Mouse (Mus musculus) heart, embryonic 14.5 days (tissue): ENCODE results near the gene Ptx4. TPM values are rescaled to one million over a fixed set of nuclear protein-coding genes. Genes with fewer than 3 reads are reported as not detected.

Source experiments
- ATAC-seq: fragments of 200-750 bp; cut with Nextera tagmentation; 2 replicates; pipeline ENCODE4 v1.8.0; 2017; ENCODE audit warnings: low read depth, moderate TSS enrichment; ENCODE audit not compliant: insufficient number of reproducible peaks, insufficient read depth, low FRiP score
- H3K27ac ChIP-seq, 2 experiments: fragments of 200-500 bp in 1 of 2; fragments of 300-500 bp in 1 of 2; sonication (generic) in 1 of 2; replicated peaks in 1 of 2; 2 replicates each; pipeline ENCODE4 v1.5.1; 2012 to 2014; ENCODE audit warnings: low read depth in 2 of 2, low read length in 2 of 2, control low read depth in 1 of 2, mild to moderate bottlenecking in 1 of 2, mixed read lengths in 1 of 2; ENCODE audit not compliant: control insufficient read depth in 1 of 2, insufficient read depth in 1 of 2
- H3K27me3 ChIP-seq: fragments of 300-500 bp; sonication (generic); 2 replicates; pipeline ENCODE4 v1.6.1; 2014; ENCODE audit warnings: mild to moderate bottlenecking, low read length, control low read depth; ENCODE audit not compliant: control insufficient read depth, insufficient read depth
- H3K36me3 ChIP-seq: fragments of 300-500 bp; sonication (generic); 2 replicates; pipeline ENCODE4 v1.6.1; 2014; ENCODE audit warnings: mild to moderate bottlenecking, control low read depth, low read length, mixed read lengths; ENCODE audit not compliant: control insufficient read depth, insufficient read depth
- H3K4me1 ChIP-seq, 2 experiments: fragments of 200-500 bp in 1 of 2; fragments of 300-500 bp in 1 of 2; sonication (generic) in 1 of 2; 2 replicates each; pipeline ENCODE4 v1.6.1; 2012 to 2014; ENCODE audit warnings: low read length in 2 of 2, control low read depth in 1 of 2, mixed read lengths in 1 of 2; ENCODE audit not compliant: control insufficient read depth in 2 of 2, insufficient read depth in 2 of 2
- H3K4me2 ChIP-seq: fragments of 300-500 bp; sonication (generic); 2 replicates; pipeline ENCODE4 v1.6.1; 2014; ENCODE audit warnings: mild to moderate bottlenecking, low read length
- H3K4me3 ChIP-seq, 2 experiments: fragments of 200-500 bp in 1 of 2; fragments of 300-500 bp in 1 of 2; sonication (generic) in 1 of 2; 2 replicates each; pipeline ENCODE4 v1.5.1; 2012 to 2014; ENCODE audit warnings: low read length in 2 of 2, mild to moderate bottlenecking in 2 of 2, control low read depth in 1 of 2, low read depth in 1 of 2, moderate library complexity in 1 of 2; ENCODE audit not compliant: control insufficient read depth in 1 of 2, insufficient read depth in 1 of 2
- H3K9ac ChIP-seq: fragments of 300-500 bp; sonication (generic); 2 replicates; pipeline ENCODE4 v1.6.1; 2014; ENCODE audit warnings: mild to moderate bottlenecking, low read length
- H3K9me3 ChIP-seq: fragments of 300-500 bp; sonication (generic); 2 replicates; pipeline ENCODE4 v1.6.1; 2016; ENCODE audit warnings: low read length, control low read depth; ENCODE audit not compliant: control insufficient read depth
- WGBS: fragments of 180-500 bp; shearing (Covaris S2); extraction: QIAGEN DNeasy Blood & Tissue Kit; methylation state at CpG from one replicate; pipeline ENCODE4 v1.1.7; 2014; 5-methylcytosine and 5-hydroxymethylcytosine counted together
- polyA plus RNA-seq: library from polyadenylated mRNA; unstranded; fragments of >200 nt; fragmentation: Nextera tagmentation; extraction: Ambion mirVana; gene quantifications from 2 replicates; pipeline ENCODE4 v1.2.1, GENCODE M21; 2014

The Ptx4 gene
- polyA plus RNA-seq, 1 experiment from 2014 or later, result 0.14 TPM

- H3K27me3 ChIP-seq, result no peaks in the 10 kb centered on the region
- H3K9me3 ChIP-seq, result no peaks in the 10 kb centered on the region
- peaks cover 33 to 40% of the 10 kb centered on the region in 2 experiments for H3K4me1 ChIP-seq
- WGBS, result 3% methylated on average over 7 of the region's 7 CpGs
- peak; percentile 75 for ATAC-seq
- 0 out of 2 replicates have a peak, but pooled peaks cover 6% of the 10 kb centered on the region for H3K36me3 ChIP-seq
- no peak within 1 kb of the TSS; the same call in 1 of the 2 replicates for H3K9ac ChIP-seq
- peak within 1 kb of the TSS; percentile 60; the same call in 1 of the 2 replicates for H3K4me2 ChIP-seq
- H3K27ac ChIP-seq, result peak within 1 kb of the TSS; percentile 78 to 81
- H3K4me3 ChIP-seq, result no peak within 1 kb of the TSS
These were observed 37.1 kb upstream of the Ptx4 start, which contains the start of gene Tmem204 for GRCm38 (mm10) chr17:25083444-25083931. Tmem204 (minus strand) TSS chr17:25083591.

GRCm38 (mm10) chr17:25084835-25085385 lies 35.6 kb upstream of the Ptx4 start:
- Histone ChIP-seq H3K27me3 (no peaks in the 10 kb centered on the region), H3K4me1 (peaks cover 35 to 38% of the 10 kb centered on the region in 2 experiments), H3K36me3 (0 out of 2 replicates have a peak, but pooled peaks cover 8% of the 10 kb centered on the region), H3K27ac (peak overlapping the region in 1 of 2 experiments; percentile 81; a peak in 1 of 4 replicates), H3K9me3 (no peaks in the 10 kb centered on the region), H3K4me3 (no peak overlapping the region), H3K9ac (no peak overlapping the region), H3K4me2 (no peak overlapping the region)
- 74% methylated on average over 13 of the region's 13 CpGs for WGBS
- ATAC-seq, result no peak

- no peak overlapping the region for H3K27ac ChIP-seq
- peaks cover 28 to 32% of the 10 kb centered on the region in 2 experiments for H3K4me1 ChIP-seq
- H3K27me3 ChIP-seq, result no peaks in the 10 kb centered on the region
- H3K9ac ChIP-seq, result no peak overlapping the region
- 0 out of 2 replicates have a peak, but pooled peaks cover 13% of the 10 kb centered on the region for H3K36me3 ChIP-seq
- H3K9me3 ChIP-seq, result no peaks in the 10 kb centered on the region
- no peak for ATAC-seq
- no peak overlapping the region for H3K4me2 ChIP-seq
- no peak overlapping the region for H3K4me3 ChIP-seq
- WGBS, result 82% methylated on average over 7 of the region's 7 CpGs
These were observed 33.8 kb upstream of the Ptx4 start for GRCm38 (mm10) chr17:25086724-25087123.

- Histone ChIP-seq H3K36me3 (peaks cover 25% of the 10 kb centered on the region), H3K9me3 (no peaks in the 10 kb centered on the region), H3K4me1 (peaks cover 8% of the 10 kb centered on the region in 2 experiments; a peak in 3 of 4 replicates), H3K4me3 (no peak overlapping the region), H3K27me3 (no peaks in the 10 kb centered on the region), H3K9ac (no peak overlapping the region), H3K4me2 (no peak overlapping the region), H3K27ac (no peak overlapping the region)
- ATAC-seq, result no peak
- WGBS, result 61% methylated on average over 10 of the region's 10 CpGs
These were observed 31.4 kb upstream of the Ptx4 start for GRCm38 (mm10) chr17:25089158-25089557.

- 91% methylated on average over 10 of the region's 10 CpGs for WGBS
- Histone ChIP-seq H3K4me2 (no peak overlapping the region), H3K27me3 (no peaks in the 10 kb centered on the region), H3K4me3 (no peak overlapping the region), H3K4me1 (peaks cover 0 to 2% of the 10 kb centered on the region in 2 experiments; a peak in 1 of 4 replicates), H3K36me3 (peaks cover 35% of the 10 kb centered on the region), H3K27ac (no peak overlapping the region), H3K9me3 (no peaks in the 10 kb centered on the region), H3K9ac (no peak overlapping the region)
- ATAC-seq, result no peak
These were observed 30.1 kb upstream of the Ptx4 start for GRCm38 (mm10) chr17:25090450-25090849.

GRCm38 (mm10) chr17:25096221-25096620 lies 24.3 kb upstream of the Ptx4 start:
- no peak for ATAC-seq
- Histone ChIP-seq H3K27me3 (no peaks in the 10 kb centered on the region), H3K4me1 (no peaks in the 10 kb centered on the region), H3K9ac (no peak overlapping the region), H3K4me2 (no peak overlapping the region), H3K36me3 (peaks cover 58% of the 10 kb centered on the region), H3K4me3 (no peak overlapping the region), H3K9me3 (no peaks in the 10 kb centered on the region), H3K27ac (no peak overlapping the region)
- whole genome bisulfite sequencing, result 80% methylated on average over 2 of the region's 2 CpGs

GRCm38 (mm10) chr17:25100052-25100451 lies 20.5 kb upstream of the Ptx4 start:
- ATAC-seq, result no peak
- Histone ChIP-seq H3K27me3 (no peaks in the 10 kb centered on the region), H3K36me3 (peaks cover 78% of the 10 kb centered on the region), H3K4me2 (no peak overlapping the region), H3K4me3 (no peak overlapping the region), H3K4me1 (no peaks in the 10 kb centered on the region), H3K27ac (no peak overlapping the region), H3K9ac (no peak overlapping the region), H3K9me3 (no peaks in the 10 kb centered on the region)
- WGBS, result 87% methylated on average over 6 of the region's 6 CpGs
